Mouse (Mus musculus) neural tube, embryonic 15.5 days (tissue): ENCODE results near the gene Tmem104. TPM values are rescaled to one million over a fixed set of nuclear protein-coding genes. Genes with fewer than 3 reads are reported as not detected.

Experiments
- ATAC-seq: fragments of 200-750 bp; cut with Nextera tagmentation; 2 replicates; pipeline ENCODE4 v1.8.0; 2017; ENCODE audit warnings: mild to moderate bottlenecking, moderate TSS enrichment, moderate library complexity; ENCODE audit not compliant: low FRiP score
- H3K27ac ChIP-seq: fragments of 300-500 bp; sonication (generic); replicated peaks from 2 replicates; pipeline ENCODE4 v1.5.1; 2015; ENCODE audit warnings: mild to moderate bottlenecking, inconsistent platforms
- H3K27me3 ChIP-seq: fragments of 300-500 bp; sonication (generic); replicated peaks from 2 replicates; pipeline ENCODE4 v1.6.1; 2015; ENCODE audit warnings: inconsistent platforms
- H3K36me3 ChIP-seq: fragments of 300-500 bp; sonication (generic); 2 replicates; pipeline ENCODE4 v1.6.1; 2015; ENCODE audit warnings: inconsistent platforms
- H3K4me1 ChIP-seq: fragments of 300-500 bp; sonication (generic); 2 replicates; pipeline ENCODE4 v1.6.1; 2015; ENCODE audit warnings: inconsistent platforms
- H3K4me2 ChIP-seq: fragments of 300-500 bp; sonication (generic); 2 replicates; pipeline ENCODE4 v1.6.1; 2015; ENCODE audit warnings: inconsistent platforms, mild to moderate bottlenecking, moderate library complexity
- H3K4me3 ChIP-seq: fragments of 300-500 bp; sonication (generic); replicated peaks from 2 replicates; pipeline ENCODE4 v1.5.1; 2015; ENCODE audit warnings: mild to moderate bottlenecking, inconsistent platforms
- H3K9ac ChIP-seq: fragments of 300-500 bp; sonication (generic); replicated peaks from 2 replicates; pipeline ENCODE4 v1.6.1; 2015; ENCODE audit warnings: mild to moderate bottlenecking, inconsistent platforms
- H3K9me3 ChIP-seq: fragments of 300-500 bp; sonication (generic); replicated peaks from 2 replicates; pipeline ENCODE4 v1.6.1; 2016; ENCODE audit warnings: inconsistent platforms
- WGBS: fragments of 180-500 bp; shearing (Covaris S2); methylation state at CpG from one replicate; pipeline ENCODE4 v1.1.7; 2015; ENCODE audit warnings: mixed read lengths; 5-methylcytosine and 5-hydroxymethylcytosine counted together
- microRNA-seq: library from miRNA; unstranded; fragments of <30 nt; microRNA quantifications from one replicate; pipeline ENCODE4, GENCODE M21; 2017
- polyA plus RNA-seq: library from polyadenylated mRNA; unstranded; fragments of >200 nt; fragmentation: Nextera tagmentation; extraction: Ambion mirVana; gene quantifications from 2 replicates; pipeline ENCODE4 v1.2.1, GENCODE M21; 2015

Tmem104 gene
- polyA plus RNA-seq, 1 experiment from 2014 or later, result 11.7 TPM

DNA sequence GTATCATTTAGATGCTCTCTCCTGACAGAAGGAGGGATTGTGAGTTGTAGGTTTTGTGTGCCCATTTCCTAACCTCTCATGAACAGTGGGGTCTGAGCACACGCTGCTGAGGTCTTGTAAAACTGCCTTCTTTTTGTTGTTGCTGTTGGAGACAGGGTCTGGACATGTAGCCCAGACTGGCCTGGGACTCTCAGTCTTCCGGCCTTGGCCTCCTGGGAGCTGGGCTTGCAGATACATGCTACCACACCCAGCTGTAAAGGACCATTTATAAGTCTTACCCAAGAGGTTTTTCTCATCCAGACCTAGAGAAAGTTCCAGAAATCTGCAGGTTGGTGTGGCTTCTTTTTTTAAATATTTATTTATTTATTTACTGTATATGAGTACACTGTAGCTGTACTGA is 101.0 kb downstream of the Tmem104 start:
- Histone ChIP-seq H3K9ac (no peak overlapping the region), H3K4me1 (peaks cover 4% of the 10 kb centered on the region; the same call in 1 of the 2 replicates), H3K9me3 (no peaks in the 10 kb centered on the region), H3K36me3 (no peaks in the 10 kb centered on the region), H3K4me3 (no peak overlapping the region), H3K4me2 (no peak overlapping the region), H3K27me3 (no peaks in the 10 kb centered on the region), H3K27ac (no peak overlapping the region)
- ATAC-seq, result no peak
- 94% methylated on average over 2 of the region's 2 CpGs for WGBS

GRCm38 (mm10) chr11:115289885-115290284 is 102.6 kb downstream of the Tmem104 start:
- no peak overlapping the region for H3K27ac ChIP-seq
- H3K9me3 ChIP-seq, result no peaks in the 10 kb centered on the region
- no peak overlapping the region for H3K4me3 ChIP-seq
- H3K36me3 ChIP-seq, result no peaks in the 10 kb centered on the region
- H3K4me2 ChIP-seq, result no peak overlapping the region
- no peak for ATAC-seq
- WGBS, result 85% methylated on average over 8 of the region's 8 CpGs
- H3K9ac ChIP-seq, result no peak overlapping the region
- H3K27me3 ChIP-seq, result no peaks in the 10 kb centered on the region
- H3K4me1 ChIP-seq, result peaks cover 4% of the 10 kb centered on the region; the same call in 1 of the 2 replicates

DNA sequence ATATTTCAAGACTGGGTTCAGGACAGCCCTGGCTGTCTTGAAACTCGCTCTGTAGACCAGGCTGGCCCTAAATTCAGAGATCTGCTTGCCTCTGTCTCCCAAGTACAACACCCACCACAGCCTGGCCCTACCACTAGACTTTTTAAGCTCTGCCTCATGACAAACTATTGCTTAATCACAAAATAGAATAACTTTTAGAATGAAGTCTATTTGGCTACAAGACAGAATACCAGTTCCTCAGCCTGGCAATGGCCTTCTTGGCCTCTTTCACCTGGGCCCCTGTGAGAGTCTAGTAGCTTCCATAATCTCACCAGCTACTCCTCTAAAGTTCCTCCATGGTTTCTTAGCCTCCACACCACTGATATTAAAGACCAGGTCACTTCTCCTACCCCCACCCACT is 103.0 kb downstream of the Tmem104 start:
- WGBS, result 100% methylated on average over 1 of the region's 1 CpGs

DNA sequence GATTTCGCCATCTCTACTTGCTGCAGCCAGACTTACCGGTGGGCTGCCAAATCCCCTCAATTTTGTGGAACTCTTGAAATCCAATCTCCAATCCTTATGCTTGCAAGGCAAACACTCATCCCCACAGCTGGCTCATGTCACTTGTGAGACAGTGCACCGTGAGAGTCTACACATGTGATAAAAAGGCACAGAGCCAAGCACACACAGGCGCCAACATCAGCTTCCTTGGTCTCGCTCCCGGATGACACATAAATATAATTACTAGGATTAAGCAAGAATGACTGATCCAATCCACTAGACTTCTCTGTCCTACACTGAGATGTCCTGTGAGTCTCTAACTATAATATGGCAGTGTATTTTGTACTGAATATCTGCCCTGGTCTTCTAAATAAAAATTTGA is 103.6 kb downstream of the Tmem104 start:
- 0 out of 2 replicates have a peak, but pooled peaks cover 5% of the 10 kb centered on the region for H3K27me3 ChIP-seq
- ATAC-seq, result no peak
- 74% methylated on average over 6 of the region's 6 CpGs for WGBS
- no peak overlapping the region for H3K4me2 ChIP-seq
- no peak overlapping the region for H3K9ac ChIP-seq
- peaks cover 4% of the 10 kb centered on the region; the same call in 1 of the 2 replicates for H3K4me1 ChIP-seq
- no peaks in the 10 kb centered on the region for H3K9me3 ChIP-seq
- H3K4me3 ChIP-seq, result no peak overlapping the region
- H3K27ac ChIP-seq, result no peak overlapping the region
- H3K36me3 ChIP-seq, result no peaks in the 10 kb centered on the region

More for the DNA sequence above, 103.0 kb downstream of the Tmem104 start:
- Histone ChIP-seq H3K9me3 (no peaks in the 10 kb centered on the region), H3K4me3 (no peak overlapping the region), H3K9ac (no peak overlapping the region), H3K27ac (no peak overlapping the region), H3K27me3 (no peaks in the 10 kb centered on the region), H3K4me2 (no peak overlapping the region), H3K4me1 (peaks cover 4% of the 10 kb centered on the region; the same call in 1 of the 2 replicates), H3K36me3 (no peaks in the 10 kb centered on the region)
- no peak for ATAC-seq

DNA sequence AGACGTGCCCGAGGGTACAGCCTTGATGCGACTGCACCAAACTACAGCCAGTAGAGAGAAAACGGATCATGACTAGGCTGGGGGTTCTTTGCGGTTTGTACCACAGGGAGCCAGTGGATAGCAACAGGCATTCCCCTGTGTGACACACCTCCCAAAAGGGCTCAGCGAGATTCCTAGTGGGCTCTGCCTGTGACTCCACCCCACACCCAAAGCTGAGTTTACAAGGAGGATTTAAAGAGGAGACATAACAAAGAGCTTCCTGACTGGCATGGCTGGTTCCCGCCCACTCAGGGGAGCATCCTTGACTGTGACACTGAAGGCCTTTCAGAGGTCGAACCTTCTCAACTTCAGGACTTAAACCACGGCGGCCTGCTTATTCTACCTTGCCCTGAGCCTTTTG is 104.2 kb downstream of the Tmem104 start:
- Histone ChIP-seq H3K4me1 (peaks cover 7% of the 10 kb centered on the region), H3K27me3 (peaks cover 10% of the 10 kb centered on the region; the same call in 1 of the 2 replicates), H3K4me2 (no peak overlapping the region), H3K9me3 (no peaks in the 10 kb centered on the region), H3K9ac (no peak overlapping the region), H3K4me3 (no peak overlapping the region), H3K36me3 (no peaks in the 10 kb centered on the region), H3K27ac (no peak overlapping the region)
- 83% methylated on average over 10 of the region's 10 CpGs for WGBS
- no peak for ATAC-seq

GRCm38 (mm10) chr11:115292631-115293375 is 105.5 kb downstream of the Tmem104 start:
- no peak for ATAC-seq
- Histone ChIP-seq H3K4me1 (peaks cover 20% of the 10 kb centered on the region), H3K4me3 (no peak overlapping the region), H3K36me3 (no peaks in the 10 kb centered on the region), H3K4me2 (no peak overlapping the region), H3K9me3 (no peaks in the 10 kb centered on the region), H3K27me3 (peaks cover 11% of the 10 kb centered on the region; the same call in 1 of the 2 replicates), H3K27ac (no peak overlapping the region), H3K9ac (no peak overlapping the region)
- WGBS, result 73% methylated on average over 14 of the region's 14 CpGs

DNA sequence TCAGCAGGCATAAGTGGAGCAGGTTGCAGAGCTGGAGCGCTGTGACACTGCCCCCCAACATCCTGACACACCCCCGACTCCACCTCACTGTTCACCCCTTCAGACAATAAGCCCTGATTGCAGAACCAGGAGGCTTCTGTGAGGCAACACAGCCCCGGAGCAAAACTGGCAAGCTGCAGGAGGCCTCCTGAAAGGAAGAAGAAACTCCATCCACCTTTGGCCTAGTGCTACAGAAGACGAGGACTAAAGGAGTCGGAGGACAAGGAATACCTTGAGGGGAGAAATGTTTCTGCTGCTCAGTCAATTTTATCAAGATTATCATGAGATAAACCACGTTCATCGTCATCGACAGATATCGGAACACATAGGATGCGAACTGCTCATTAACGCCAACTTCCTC is 108.7 kb downstream of the Tmem104 start:
- H3K27me3 ChIP-seq, result peaks cover 16% of the 10 kb centered on the region; the same call in 1 of the 2 replicates
- no peak for ATAC-seq
- H3K27ac ChIP-seq, result no peak overlapping the region
- no peaks in the 10 kb centered on the region for H3K36me3 ChIP-seq
- no peak overlapping the region for H3K9ac ChIP-seq
- H3K4me2 ChIP-seq, result no peak overlapping the region; the same call in 1 of the 2 replicates
- WGBS, result 90% methylated on average over 11 of the region's 11 CpGs
- 0 out of 2 replicates have a peak overlapping the region, but pooled peaks have one; percentile 54 for H3K4me3 ChIP-seq
- peaks cover 19% of the 10 kb centered on the region for H3K4me1 ChIP-seq
- no peaks in the 10 kb centered on the region for H3K9me3 ChIP-seq

Small RNA genes within 50 kb of the gene (microRNA-seq; reads per million reads assigned to microRNA genes)
- gene Gm25837, result not detected

Other genes starting within 250 kb of the Tmem104 start
- not detected in 2 replicates for gene Cd300c, start 218.3 kb upstream of the Tmem104 start, polyA plus RNA-seq
- 0.19 TPM in 1 of 2 replicates, not detected in the other for gene Cd300ld, start 197.6 kb upstream of the Tmem104 start, polyA plus RNA-seq
- gene Cd300c2, start 185.6 kb upstream of the Tmem104 start, polyA plus RNA-seq, result 2.0 and 2.2 TPM in 2 replicates
- not detected in 2 replicates for gene Cd300ld2, start 171.3 kb upstream of the Tmem104 start, polyA plus RNA-seq
- gene Cd300ld4, start 160.5 kb upstream of the Tmem104 start, polyA plus RNA-seq, result not detected in 2 replicates
- not detected in 2 replicates for gene Cd300ld5, start 149.7 kb upstream of the Tmem104 start, polyA plus RNA-seq
- not detected in 2 replicates for gene Cd300ld3, start 139.1 kb upstream of the Tmem104 start, polyA plus RNA-seq
- 0.06 TPM in 1 of 2 replicates, not detected in the other for gene Cd300e, start 125.3 kb upstream of the Tmem104 start, polyA plus RNA-seq
- gene Rab37, start 96.1 kb upstream of the Tmem104 start, polyA plus RNA-seq, result 0.93 and 4.3 TPM in 2 replicates
- gene Cd300lf, start 53.5 kb upstream of the Tmem104 start, polyA plus RNA-seq, result 0.20 and 0.27 TPM in 2 replicates
- 45.5 and 80.6 TPM in 2 replicates for gene Slc9a3r1, start 24.1 kb upstream of the Tmem104 start, polyA plus RNA-seq
- gene Nat9, start 372 bp downstream of the Tmem104 start, polyA plus RNA-seq, result 22.0 and 22.8 TPM in 2 replicates
- gene Grin2c, start 79.8 kb downstream of the Tmem104 start, polyA plus RNA-seq, result 0.34 and 0.44 TPM in 2 replicates
- 18.6 and 21.5 TPM in 2 replicates for gene Fdxr, start 89.6 kb downstream of the Tmem104 start, polyA plus RNA-seq
- 2.0 and 2.1 TPM in 2 replicates for gene Fads6, start 110.2 kb downstream of the Tmem104 start, polyA plus RNA-seq
- gene Otop2, start 119.7 kb downstream of the Tmem104 start, polyA plus RNA-seq, result 0.15 and 0.26 TPM in 2 replicates
- gene Ush1g, start 134.6 kb downstream of the Tmem104 start, polyA plus RNA-seq, result 0.09 and 0.14 TPM in 2 replicates
- gene Otop3, start 147.2 kb downstream of the Tmem104 start, polyA plus RNA-seq, result 2.5 and 2.6 TPM in 2 replicates
- gene Hid1, start 180.3 kb downstream of the Tmem104 start, polyA plus RNA-seq, result 49.5 and 55.6 TPM in 2 replicates
- 21.5 and 23.9 TPM in 2 replicates for gene Cdr2l, start 194.4 kb downstream of the Tmem104 start, polyA plus RNA-seq
- gene Mrpl58, start 216.3 kb downstream of the Tmem104 start, polyA plus RNA-seq, result 175 and 183 TPM in 2 replicates
- gene Atp5h, start 232.5 kb downstream of the Tmem104 start, polyA plus RNA-seq, result 949 and 1,025 TPM in 2 replicates
- 19.0 and 22.4 TPM in 2 replicates for gene Kctd2, start 232.6 kb downstream of the Tmem104 start, polyA plus RNA-seq